Mouse (Mus musculus) midbrain, embryonic 13.5 days (tissue): ENCODE measurements at regions not wholly inside any gene's neighbourhood (a gene's known extent, or its start where the extent isn't known, plus 50 kb on each side); places are given as distances from the start of the nearest gene placed in this dataset.

Experiments
- ATAC-seq: fragments of 200-750 bp; cut with Nextera tagmentation; 2 replicates; pipeline ENCODE4 v1.8.0; 2017; ENCODE audit warnings: mild to moderate bottlenecking, moderate TSS enrichment, moderate library complexity
- H3K27ac ChIP-seq: fragments of 300-500 bp; sonication (generic); 2 replicates; pipeline ENCODE4 v1.5.1; 2015; ENCODE audit warnings: inconsistent platforms, mild to moderate bottlenecking, moderate library complexity
- H3K27me3 ChIP-seq: fragments of 300-500 bp; sonication (generic); 2 replicates; pipeline ENCODE4 v1.6.1; 2015; ENCODE audit warnings: mild to moderate bottlenecking, inconsistent platforms
- H3K36me3 ChIP-seq: fragments of 300-500 bp; sonication (generic); 2 replicates; pipeline ENCODE4 v1.6.1; 2015; ENCODE audit warnings: mild to moderate bottlenecking, inconsistent platforms
- H3K4me1 ChIP-seq: fragments of 300-500 bp; sonication (generic); replicated peaks from 2 replicates; pipeline ENCODE4 v1.6.1; 2015; ENCODE audit warnings: inconsistent platforms
- H3K4me2 ChIP-seq: fragments of 300-500 bp; sonication (generic); replicated peaks from 2 replicates; pipeline ENCODE4 v1.6.1; 2015; ENCODE audit warnings: moderate library complexity, mild to moderate bottlenecking, inconsistent platforms
- H3K4me3 ChIP-seq: fragments of 300-500 bp; sonication (generic); replicated peaks from 2 replicates; pipeline ENCODE4 v1.5.1; 2015; ENCODE audit warnings: mild to moderate bottlenecking, inconsistent platforms
- H3K9ac ChIP-seq: fragments of 300-500 bp; sonication (generic); replicated peaks from 2 replicates; pipeline ENCODE4 v1.6.1; 2015; ENCODE audit warnings: mild to moderate bottlenecking, inconsistent platforms
- H3K9me3 ChIP-seq: fragments of 300-500 bp; sonication (generic); 2 replicates; pipeline ENCODE4 v1.6.1; 2016; ENCODE audit warnings: mild to moderate bottlenecking, inconsistent platforms
- WGBS: fragments of 180-500 bp; shearing (Covaris S2); methylation state at CpG from one replicate; pipeline ENCODE4 v1.1.7; 2015; 5-methylcytosine and 5-hydroxymethylcytosine counted together

DNA sequence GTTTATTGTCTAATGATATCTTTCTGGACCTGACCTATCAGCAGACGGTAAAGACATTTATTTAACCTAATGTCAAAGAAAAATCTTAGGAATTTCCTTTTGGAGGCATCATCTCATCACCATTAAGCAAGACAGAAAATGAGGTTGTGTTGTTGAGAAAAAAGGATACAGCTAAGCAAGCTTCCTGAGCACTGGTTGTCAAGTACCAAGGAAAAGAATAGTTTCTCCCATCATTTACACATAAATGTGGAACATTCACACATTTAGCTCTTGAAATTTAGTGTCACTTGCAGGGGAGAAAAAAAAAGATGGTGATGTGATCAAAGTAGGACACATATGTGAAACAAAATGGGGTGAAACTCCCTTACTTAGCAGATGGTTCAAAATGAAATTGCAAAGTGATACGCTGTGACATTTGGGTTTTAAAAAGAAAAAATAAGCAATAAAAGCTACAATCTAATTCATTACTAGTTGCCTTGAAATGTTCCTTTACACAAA lies 157.7 kb upstream of the 1700009N14Rik start:
- no peak overlapping the region for H3K9ac ChIP-seq
- no peaks in the 10 kb centered on the region for H3K36me3 ChIP-seq
- 91% methylated on average over 2 of the region's 2 CpGs for WGBS
- H3K4me2 ChIP-seq: no peak overlapping the region
- no peaks in the 10 kb centered on the region for H3K9me3 ChIP-seq
- no peaks in the 10 kb centered on the region for H3K27me3 ChIP-seq
- no peak overlapping the region for H3K27ac ChIP-seq
- no peak for ATAC-seq
- no peaks in the 10 kb centered on the region for H3K4me1 ChIP-seq
- H3K4me3 ChIP-seq: no peak overlapping the region

- no peaks in the 10 kb centered on the region for H3K4me1 ChIP-seq
- no peak; the same call in 1 of the 2 replicates for ATAC-seq
- H3K9ac ChIP-seq: no peak overlapping the region
- H3K36me3 ChIP-seq: no peaks in the 10 kb centered on the region
- H3K4me3 ChIP-seq: no peak overlapping the region
- H3K27me3 ChIP-seq: no peaks in the 10 kb centered on the region
- H3K4me2 ChIP-seq: no peak overlapping the region
- no peak overlapping the region for H3K27ac ChIP-seq
- 38% methylated on average over 2 of the region's 2 CpGs for WGBS
- no peaks in the 10 kb centered on the region for H3K9me3 ChIP-seq
These were observed 140.0 kb upstream of the 1700009N14Rik start for GRCm38 (mm10) chr4:39310131-39310530.

DNA sequence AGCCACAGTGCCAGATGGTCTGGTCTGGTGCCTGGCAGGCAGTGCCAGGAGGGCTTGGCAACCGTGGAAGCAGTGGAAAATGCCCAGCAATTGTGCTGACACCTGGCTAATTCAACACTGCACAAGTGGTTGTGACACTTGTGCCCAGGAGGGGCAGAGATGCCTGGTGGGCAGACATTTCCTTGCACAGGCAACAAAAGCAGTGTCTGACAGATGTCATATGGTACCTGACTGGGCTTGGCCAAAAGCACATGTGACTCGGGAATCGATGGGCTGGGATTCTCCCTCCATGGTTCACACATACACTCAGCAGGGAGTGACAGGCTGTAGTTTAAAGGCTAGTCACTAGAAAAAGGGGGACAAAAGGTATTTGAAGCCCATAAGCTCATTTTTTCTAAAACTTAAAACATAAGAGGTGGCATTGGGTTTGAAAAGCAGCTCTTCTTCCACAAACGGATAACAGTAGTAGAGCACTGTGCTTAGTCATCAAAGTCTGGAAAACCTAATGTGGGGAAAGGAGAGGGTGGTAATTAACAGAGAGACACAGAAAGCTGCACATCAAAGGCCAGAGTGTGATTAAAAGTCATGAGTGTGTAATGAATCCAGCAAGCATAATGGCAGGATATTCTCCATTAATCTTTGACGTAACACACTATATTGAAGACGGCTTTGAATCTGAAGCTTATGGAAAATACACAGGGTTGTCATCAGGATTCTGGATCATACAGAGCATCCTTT lies 105.5 kb upstream of the 1700009N14Rik start:
- WGBS: 23% methylated on average over 6 of the region's 6 CpGs
- peak; percentile 94 for ATAC-seq
- H3K4me3 ChIP-seq: no peak overlapping the region

GRCm38 (mm10) chr4:39345139-39345412 lies 105.0 kb upstream of the 1700009N14Rik start:
- WGBS: 3% methylated on average over 1 of the region's 1 CpGs
- Histone ChIP-seq H3K4me3 (no peak overlapping the region), H3K4me2 (0 out of 2 replicates have a peak overlapping the region, but pooled peaks have one; percentile 22), H3K4me1 (peaks cover 13% of the 10 kb centered on the region), H3K9me3 (no peaks in the 10 kb centered on the region), H3K27ac (peak overlapping the region; percentile 63), H3K27me3 (no peaks in the 10 kb centered on the region), H3K36me3 (no peaks in the 10 kb centered on the region), H3K9ac (no peak overlapping the region)
- ATAC-seq: peak; percentile 93

More for the DNA sequence above, 105.5 kb upstream of the 1700009N14Rik start:
- Histone ChIP-seq H3K27ac (peak overlapping the region; percentile 63), H3K27me3 (no peaks in the 10 kb centered on the region), H3K9ac (no peak overlapping the region), H3K4me1 (peaks cover 13% of the 10 kb centered on the region), H3K36me3 (no peaks in the 10 kb centered on the region), H3K9me3 (no peaks in the 10 kb centered on the region), H3K4me2 (peak overlapping the region; percentile 22; the same call in 1 of the 2 replicates)

DNA sequence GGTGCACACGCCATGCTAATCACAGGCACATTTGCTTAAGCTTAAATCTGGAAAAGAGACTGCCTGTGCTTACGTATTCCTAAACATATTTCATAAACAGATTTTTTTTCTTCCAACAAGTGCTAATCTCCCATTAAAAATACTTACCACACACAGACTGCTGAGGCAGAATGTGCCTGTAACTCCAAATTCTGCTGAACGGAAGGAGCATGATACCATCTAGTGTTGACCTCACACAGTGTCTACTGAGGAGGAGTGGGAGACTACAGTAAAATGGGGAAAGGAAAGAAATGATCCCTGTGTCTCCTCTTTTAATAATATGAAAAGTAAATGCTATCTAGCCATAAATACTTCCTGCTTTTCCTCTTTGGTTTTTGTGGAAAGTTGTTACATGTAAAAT lies 81.9 kb upstream of the 1700009N14Rik start:
- H3K4me3 ChIP-seq: no peak overlapping the region
- H3K9ac ChIP-seq: no peak overlapping the region
- H3K9me3 ChIP-seq: no peaks in the 10 kb centered on the region
- no peak overlapping the region for H3K4me2 ChIP-seq
- no peaks in the 10 kb centered on the region for H3K36me3 ChIP-seq
- WGBS: 88% methylated on average over 3 of the region's 3 CpGs
- no peak for ATAC-seq
- no peaks in the 10 kb centered on the region for H3K4me1 ChIP-seq
- H3K27ac ChIP-seq: no peak overlapping the region
- H3K27me3 ChIP-seq: no peaks in the 10 kb centered on the region

GRCm38 (mm10) chr4:39380771-39381170 lies 69.3 kb upstream of the 1700009N14Rik start:
- WGBS: 41% methylated on average over 2 of the region's 2 CpGs

DNA sequence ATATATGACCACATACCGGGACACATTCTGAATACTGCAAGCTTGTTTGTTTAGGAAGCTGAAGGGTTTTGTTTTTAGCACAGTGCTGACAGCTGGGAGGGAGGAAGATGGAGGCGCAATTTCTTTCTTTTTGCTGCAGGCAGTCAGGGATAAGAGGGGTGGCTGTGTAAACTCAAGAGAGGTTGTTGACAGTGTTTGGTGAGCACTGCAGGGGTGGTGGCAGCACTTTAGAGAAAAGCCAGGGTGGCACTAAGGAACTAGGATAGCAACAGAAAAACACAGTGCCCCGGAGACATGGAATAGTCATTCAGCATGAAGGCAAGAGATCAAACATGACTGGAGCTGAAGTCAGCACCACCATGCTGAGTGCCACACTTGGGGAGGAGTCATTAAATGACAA lies 51.9 kb upstream of the 1700009N14Rik start:
- 0 out of 2 replicates have a peak, but pooled peaks have one; percentile 14 for ATAC-seq
- no peak overlapping the region for H3K4me3 ChIP-seq
- 52% methylated on average over 3 of the region's 3 CpGs for WGBS

More at GRCm38 (mm10) chr4:39380771-39381170, 69.3 kb upstream of the 1700009N14Rik start:
- Histone ChIP-seq H3K27me3 (no peaks in the 10 kb centered on the region), H3K4me3 (no peak overlapping the region), H3K4me2 (no peak overlapping the region), H3K9me3 (no peaks in the 10 kb centered on the region), H3K4me1 (no peaks in the 10 kb centered on the region), H3K27ac (no peak overlapping the region), H3K36me3 (no peaks in the 10 kb centered on the region), H3K9ac (no peak overlapping the region)
- ATAC-seq: no peak

More for the DNA sequence above, 51.9 kb upstream of the 1700009N14Rik start:
- H3K9ac ChIP-seq: no peak overlapping the region
- H3K9me3 ChIP-seq: peaks cover 3% of the 10 kb centered on the region; the same call in 1 of the 2 replicates
- no peaks in the 10 kb centered on the region for H3K27me3 ChIP-seq
- no peak overlapping the region for H3K4me2 ChIP-seq
- H3K27ac ChIP-seq: no peak overlapping the region
- no peaks in the 10 kb centered on the region for H3K4me1 ChIP-seq
- H3K36me3 ChIP-seq: no peaks in the 10 kb centered on the region
